Mouse (Mus musculus) bone marrow macrophage, adult 2 months (primary cell): Measurements from ENCODE around the gene Six5.
"Not testable (repeated sequence)": the region's sequence is repeated elsewhere in the genome, so short reads cannot be mapped to it uniquely, and the experiment has no call there.

Source experiments
- CTCF ChIP-seq: IDR thresholded peaks from 2 replicates; pipeline ENCODE4 v1.5.1; 2012; ENCODE audit warnings: low read depth, mild to moderate bottlenecking, low read length, moderate library complexity
- POLR2A ChIP-seq: IDR thresholded peaks from 2 replicates; pipeline ENCODE4 v1.6.1; 2012; ENCODE audit warnings: mild to moderate bottlenecking, low read depth, low read length, borderline replicate concordance

- not testable (repeated sequence) for TF ChIP-seq CTCF, POLR2A
Observed at GRCm38 (mm10) chr7:19071024-19071423, 23.4 kb upstream of the Six5 start.
